Mouse (Mus musculus) MEL (cell line): Measurements from ENCODE around the gene Nob1. TPM values are rescaled to one million over a fixed set of nuclear protein-coding genes. Genes with fewer than 3 reads are reported as not detected.
A peak's percentile ranks its signal among the peaks of the same experiment; 100 is the strongest.

ENCODE experiments used
- DNase-seq: peaks from one replicate; pipeline ENCODE4 v3.0.0; 2011; ENCODE audit warnings: low read depth, low spot score
- H3K27ac ChIP-seq: 2 replicates; pipeline ENCODE4 v1.5.1; 2012; ENCODE audit warnings: low read depth, mild to moderate bottlenecking, control low read depth, low read length, moderate library complexity; ENCODE audit not compliant: control insufficient read depth
- H3K27me3 ChIP-seq, 2 experiments: fragments of 150-350 bp in 1 of 2; sonication (generic) in 1 of 2; 2 replicates each; pipeline ENCODE4 v1.6.1; 2012; ENCODE audit warnings: low read length in 2 of 2, mild to moderate bottlenecking in 2 of 2, improper control_type of control experiment in 1 of 2, moderate library complexity in 1 of 2; ENCODE audit not compliant: insufficient read depth in 2 of 2, control insufficient read depth in 1 of 2
- H3K36me3 ChIP-seq, 2 experiments: 2 replicates each; pipeline ENCODE4 v1.6.1; 2012 to 2014; ENCODE audit warnings: low read length in 2 of 2, improper control_type of control experiment in 1 of 2, inconsistent platforms in 1 of 2, mild to moderate bottlenecking in 1 of 2; ENCODE audit not compliant: insufficient read depth in 2 of 2, control insufficient read depth in 1 of 2
- H3K4me1 ChIP-seq, 2 experiments: fragments of 150-350 bp in 1 of 2; sonication (generic) in 1 of 2; 2 replicates each; pipeline ENCODE4 v1.6.1; 2012; ENCODE audit warnings: low read length in 2 of 2, improper control_type of control experiment in 1 of 2, mild to moderate bottlenecking in 1 of 2; ENCODE audit not compliant: insufficient read depth in 2 of 2, control insufficient read depth in 1 of 2
- H3K4me3 ChIP-seq, 2 experiments: fragments of 150-350 bp in 1 of 2; sonication (generic) in 1 of 2; 2 replicates each; pipeline ENCODE4 v1.5.1; 2012; ENCODE audit warnings: low read depth in 2 of 2, low read length in 2 of 2, mild to moderate bottlenecking in 2 of 2, moderate library complexity in 2 of 2, control low read depth in 1 of 2, improper control_type of control experiment in 1 of 2; ENCODE audit not compliant: control insufficient read depth in 1 of 2, insufficient read depth in 1 of 2
- H3K79me2 ChIP-seq: 2 replicates; pipeline ENCODE4 v1.6.1; 2012; ENCODE audit warnings: mild to moderate bottlenecking, low read length, moderate library complexity; ENCODE audit not compliant: control insufficient read depth, poor library complexity, insufficient read depth
- H3K9ac ChIP-seq: 2 replicates; pipeline ENCODE4 v1.6.1; 2012; ENCODE audit warnings: low read depth, mild to moderate bottlenecking, control low read depth, low read length, moderate library complexity; ENCODE audit not compliant: control insufficient read depth, poor library complexity, severe bottlenecking
- H3K9me3 ChIP-seq: fragments of 150-350 bp; sonication (generic); replicated peaks from 2 replicates; pipeline ENCODE4 v1.6.1; 2012; ENCODE audit warnings: mild to moderate bottlenecking, low read length, improper control_type of control experiment, moderate library complexity; ENCODE audit not compliant: insufficient read depth
- BHLHE40 ChIP-seq: IDR thresholded peaks from 2 replicates; pipeline ENCODE4 v1.6.1; 2012; ENCODE audit warnings: low read depth, mild to moderate bottlenecking, inconsistent platforms, low read length, improper control_type of control experiment, borderline replicate concordance
- CHD1 ChIP-seq: IDR thresholded peaks from 2 replicates; pipeline ENCODE4 v1.6.1; 2012; ENCODE audit warnings: low read depth, mild to moderate bottlenecking, inconsistent platforms, low read length, improper control_type of control experiment
- CHD2 ChIP-seq: IDR thresholded peaks from 2 replicates; pipeline ENCODE4 v1.6.1; 2011; ENCODE audit warnings: low read length, improper control_type of control experiment
- CTCF ChIP-seq, 3 experiments: IDR thresholded peaks in 2 of 3; conservative IDR thresholded peaks in 1 of 3; 2 replicates each; pipeline ENCODE4 v1.5.1; 2011 to 2012; ENCODE audit warnings: low read length in 3 of 3, low read depth in 2 of 3, mild to moderate bottlenecking in 2 of 3, improper control_type of control experiment in 1 of 3, inconsistent platforms in 1 of 3, mixed read lengths in 1 of 3, moderate library complexity in 1 of 3; ENCODE audit not compliant: control insufficient read depth in 1 of 3, insufficient read depth in 1 of 3, poor library complexity in 1 of 3, severe bottlenecking in 1 of 3
- ELF1 ChIP-seq: IDR thresholded peaks from 2 replicates; pipeline ENCODE4 v1.6.1; 2014; ENCODE audit warnings: low read depth, mild to moderate bottlenecking, inconsistent platforms, low read length, improper control_type of control experiment, moderate library complexity
- GABPA ChIP-seq: IDR thresholded peaks from 2 replicates; pipeline ENCODE4 v1.6.1; 2012; ENCODE audit warnings: low read depth, mild to moderate bottlenecking, inconsistent platforms, low read length, improper control_type of control experiment, moderate library complexity
- GATA1 ChIP-seq: IDR thresholded peaks from 2 replicates; pipeline ENCODE4 v1.6.1; 2011; ENCODE audit warnings: low read depth, low read length, improper control_type of control experiment
- HCFC1 ChIP-seq: IDR thresholded peaks from 2 replicates; pipeline ENCODE4 v1.6.1; 2012; ENCODE audit warnings: low read depth, mild to moderate bottlenecking, inconsistent platforms, low read length, improper control_type of control experiment, moderate library complexity
- MAX ChIP-seq: IDR thresholded peaks from 2 replicates; pipeline ENCODE4 v1.6.1; 2011; ENCODE audit warnings: low read length, improper control_type of control experiment
- MAZ ChIP-seq: IDR thresholded peaks from 2 replicates; pipeline ENCODE4 v1.6.1; 2012; ENCODE audit warnings: low read depth, mild to moderate bottlenecking, inconsistent platforms, low read length, improper control_type of control experiment
- MEF2A ChIP-seq: IDR thresholded peaks from 2 replicates; pipeline ENCODE4 v1.6.1; 2014; ENCODE audit warnings: low read depth, mild to moderate bottlenecking, inconsistent platforms, low read length, improper control_type of control experiment; ENCODE audit not compliant: poor library complexity, insufficient replicate concordance, severe bottlenecking; ENCODE audit errors: extremely low read depth
- MXI1 ChIP-seq: IDR thresholded peaks from 2 replicates; pipeline ENCODE4 v1.6.1; 2011; ENCODE audit warnings: mild to moderate bottlenecking, low read depth, low read length, improper control_type of control experiment
- MYC ChIP-seq: IDR thresholded peaks from 2 replicates; pipeline ENCODE4 v1.6.1; 2011; ENCODE audit warnings: low read depth, mild to moderate bottlenecking, low read length, improper control_type of control experiment, moderate library complexity
- NELFE ChIP-seq: IDR thresholded peaks from 2 replicates; pipeline ENCODE4 v1.6.1; 2011; ENCODE audit warnings: low read depth, low read length, improper control_type of control experiment
- POLR2A ChIP-seq, 2 experiments: IDR thresholded peaks; 2 replicates each; pipeline ENCODE4 v1.6.1; 2011 to 2012; ENCODE audit warnings: low read length in 2 of 2, mild to moderate bottlenecking in 2 of 2, control low read depth in 1 of 2, improper control_type of control experiment in 1 of 2, low read depth in 1 of 2, moderate library complexity in 1 of 2; ENCODE audit not compliant: control insufficient read depth in 1 of 2, insufficient read depth in 1 of 2, poor library complexity in 1 of 2
- POLR2AphosphoS2 ChIP-seq: IDR thresholded peaks from 2 replicates; pipeline ENCODE4 v1.6.1; 2011; ENCODE audit warnings: low read length, improper control_type of control experiment
- POLR2AphosphoS5 ChIP-seq: IDR thresholded peaks from 2 replicates; pipeline ENCODE4 v1.6.1; 2012; ENCODE audit warnings: low read depth, borderline replicate concordance, mild to moderate bottlenecking, inconsistent platforms, low read length, moderate library complexity, mixed read lengths
- RAD21 ChIP-seq: IDR thresholded peaks from 2 replicates; pipeline ENCODE4 v1.6.1; 2011; ENCODE audit warnings: mild to moderate bottlenecking, low read depth, low read length, improper control_type of control experiment
- RCOR1 ChIP-seq: IDR thresholded peaks from 2 replicates; pipeline ENCODE4 v1.6.1; 2012; ENCODE audit warnings: low read depth, mild to moderate bottlenecking, inconsistent platforms, low read length, improper control_type of control experiment
- SIN3A ChIP-seq: IDR thresholded peaks from 2 replicates; pipeline ENCODE4 v1.6.1; 2012; ENCODE audit warnings: low read length, improper control_type of control experiment, inconsistent platforms
- SMC3 ChIP-seq: IDR thresholded peaks from 2 replicates; pipeline ENCODE4 v1.6.1; 2011; ENCODE audit warnings: low read depth, low read length, improper control_type of control experiment
- TAL1 ChIP-seq: IDR thresholded peaks from 2 replicates; pipeline ENCODE4 v1.6.1; 2012; ENCODE audit warnings: mild to moderate bottlenecking, inconsistent platforms, low read length, moderate library complexity, mixed read lengths
- TBP ChIP-seq: IDR thresholded peaks from 2 replicates; pipeline ENCODE4 v1.8.0; 2011; ENCODE audit warnings: low read depth, low read length, improper control_type of control experiment
- UBTF ChIP-seq: IDR thresholded peaks from 2 replicates; pipeline ENCODE4 v1.6.1; 2012; ENCODE audit warnings: low read depth, mild to moderate bottlenecking, inconsistent platforms, low read length, improper control_type of control experiment, moderate library complexity, borderline replicate concordance; ENCODE audit not compliant: insufficient read depth
- ZC3H11A ChIP-seq: IDR thresholded peaks from 2 replicates; pipeline ENCODE4 v1.6.1; 2012; ENCODE audit warnings: low read depth, mild to moderate bottlenecking, inconsistent platforms, low read length, improper control_type of control experiment
- ZKSCAN1 ChIP-seq: IDR thresholded peaks from 2 replicates; pipeline ENCODE4 v1.6.1; 2012; ENCODE audit warnings: low read depth, mild to moderate bottlenecking, inconsistent platforms, low read length, improper control_type of control experiment, moderate library complexity
- ZMIZ1 ChIP-seq: IDR thresholded peaks from 2 replicates; pipeline ENCODE4 v1.6.1; 2012; ENCODE audit warnings: low read depth, mild to moderate bottlenecking, inconsistent platforms, low read length, improper control_type of control experiment, moderate library complexity
- ZNF384 ChIP-seq: IDR thresholded peaks from 2 replicates; pipeline ENCODE4 v1.6.1; 2012; ENCODE audit warnings: low read depth, mild to moderate bottlenecking, inconsistent platforms, low read length, improper control_type of control experiment
- polyA plus RNA-seq, 2 experiments: library from polyadenylated mRNA; stranded (reverse) in 1 of 2; unstranded in 1 of 2; fragments of >175 nt in 1 of 2; fragments of >200 nt in 1 of 2; gene quantifications; 2 replicates each; pipeline versions ENCODE4 v1.2.1 to v1.2.4; 2012; ENCODE audit warnings: low replicate concordance in 2 of 2, low read depth in 1 of 2; ENCODE audit not compliant: insufficient read length in 2 of 2, insufficient read depth in 1 of 2, missing spikeins in 1 of 2
- total RNA-seq: library from RNA; depleted of rRNA; stranded (reverse); fragments of 300-350 nt; gene quantifications from 2 replicates; pipeline ENCODE4 v1.2.3, GENCODE M21; 2012

The Nob1 gene
- total and polyA plus RNA-seq, 3 experiments, result 125 to 200 (median 144) TPM

DNA sequence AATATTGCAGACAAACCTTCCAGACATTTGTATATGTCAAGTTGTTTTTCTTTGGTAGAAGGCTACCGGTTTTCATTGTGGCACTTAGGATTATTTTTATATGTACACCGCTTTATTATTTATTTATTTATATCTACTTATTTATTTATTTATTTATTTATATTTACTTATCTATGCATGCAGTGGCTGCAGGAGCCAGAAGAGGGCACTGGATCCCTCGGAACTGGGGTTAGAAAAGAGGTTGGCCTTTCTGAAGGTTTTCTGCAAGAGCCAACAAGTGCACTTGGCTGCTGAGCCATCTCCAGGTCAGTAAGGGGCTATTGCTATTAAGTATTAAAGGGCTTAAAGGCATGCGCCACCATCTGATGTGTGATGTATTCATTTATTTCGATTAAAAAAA, 37.0 kb downstream of the Nob1 start (continued):
- TF ChIP-seq POLR2A (IDR thresholded peaks at IDR 0.05; ENCODE audit: control insufficient read depth in 1 of 2, insufficient read depth in 1 of 2, low read depth in 1 of 2, low read length in 2 of 2, poor library complexity in 1 of 2) (no peak), RCOR1 (no peak), MAZ (no peak), CTCF (IDR thresholded peaks at IDR 0.05 in 2 of 3, conservative IDR thresholded peaks at IDR 0.05 in 1 of 3; ENCODE audit: control insufficient read depth in 1 of 3, insufficient read depth in 1 of 3, low read depth in 2 of 3, low read length in 3 of 3, poor library complexity in 1 of 3, severe bottlenecking in 1 of 3) (peak; percentile 25 to 62 (median 45)), CHD1 (no peak), ELF1 (no peak), POLR2AphosphoS5 (no peak), MXI1 (no peak), BHLHE40 (no peak)

- H3K4me1 ChIP-seq, result peaks cover 3 to 4% of the 10 kb centered on the region in 2 experiments; a peak in 3 of 4 replicates
- H3K4me3 ChIP-seq, result no peak overlapping the region
- H3K9me3 ChIP-seq, result no peaks in the 10 kb centered on the region
- peaks cover 0 to 7% of the 10 kb centered on the region in 2 experiments; a peak in 2 of 4 replicates for H3K36me3 ChIP-seq
- H3K9ac ChIP-seq, result no peak overlapping the region
- no peak overlapping the region for H3K27ac ChIP-seq
- H3K27me3 ChIP-seq, result no peaks in the 10 kb centered on the region
- no peaks in the 10 kb centered on the region for H3K79me2 ChIP-seq
- DNase-seq, result peak; percentile 87
- TF ChIP-seq MAX (no peak), MEF2A (no peak), RCOR1 (no peak), UBTF (no peak), HCFC1 (no peak), GATA1 (no peak), TBP (no peak), ZNF384 (no peak), CTCF (IDR thresholded peaks at IDR 0.05 in 2 of 3, conservative IDR thresholded peaks at IDR 0.05 in 1 of 3; ENCODE audit: control insufficient read depth in 1 of 3, insufficient read depth in 1 of 3, low read depth in 2 of 3, low read length in 3 of 3, poor library complexity in 1 of 3, severe bottlenecking in 1 of 3) (peak; percentile 11 to 89 (median 75); a peak in 4 of 6 replicates), MYC (no peak), SIN3A (no peak), SMC3 (peak; percentile 87), TAL1 (no peak), ZKSCAN1 (no peak), NELFE (no peak), POLR2AphosphoS2 (no peak), ZMIZ1 (no peak), ZC3H11A (peak; percentile 71), MXI1 (no peak), GABPA (no peak), RAD21 (peak; percentile 81), ELF1 (no peak), CHD2 (no peak)
Observed at GRCm38 (mm10) chr8:107386642-107387041, 38.2 kb downstream of the Nob1 start.
